Mouse (Mus musculus): ENCODE data around the gene Slc12a9. TPM values are rescaled to one million over a fixed set of nuclear protein-coding genes. Genes with fewer than 3 reads are reported as not detected.

Slc12a9 gene
- polyA plus RNA-seq, 1 experiment from 2014 or later: 6.5 TPM

DNA sequence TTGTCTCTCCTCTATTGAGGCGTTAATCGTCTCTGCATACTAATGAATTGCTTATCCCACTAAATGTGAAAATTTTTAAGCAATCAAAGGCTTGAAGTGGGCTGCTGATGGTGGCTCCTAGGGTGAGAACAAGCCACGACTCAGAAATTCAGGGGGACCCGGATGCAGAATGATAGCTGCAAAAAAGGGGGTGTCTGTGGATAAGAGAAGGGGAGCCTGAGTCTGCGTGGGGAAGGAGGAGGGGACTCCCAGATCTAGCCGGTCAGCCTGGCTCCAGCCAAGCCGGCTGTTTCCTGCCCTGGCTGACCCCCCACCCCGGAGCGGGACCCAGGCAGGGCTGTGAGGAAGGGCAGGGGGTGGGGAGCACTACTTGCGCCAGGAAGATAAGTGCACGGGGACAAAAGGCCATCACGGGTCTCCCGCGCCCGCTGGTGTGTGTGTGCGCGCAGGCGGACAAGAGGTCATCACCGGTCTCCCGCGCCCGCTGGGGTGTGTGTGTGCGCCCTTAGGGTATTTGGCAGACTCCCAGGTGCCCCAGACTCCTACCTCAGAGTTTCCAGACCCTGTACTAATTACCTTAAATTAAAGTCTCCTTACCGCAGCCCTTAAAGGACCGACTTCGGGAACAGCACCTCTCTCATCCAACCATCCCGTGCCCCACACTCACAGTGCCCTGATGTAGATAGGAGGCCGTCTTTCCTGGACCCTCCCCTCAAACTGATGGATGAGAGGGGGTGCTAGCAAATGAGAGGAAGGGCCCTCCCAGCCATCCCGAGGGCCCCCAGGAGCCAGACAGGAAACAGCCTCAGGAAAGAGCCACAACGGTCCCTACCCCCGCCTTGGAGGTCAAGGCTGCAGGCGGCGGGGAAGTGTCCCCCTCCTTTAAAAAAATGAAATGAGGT lies 15.3 kb upstream of the Slc12a9 start:
- ATAC-seq (ENCODE audit: low FRiP score, low TSS enrichment) (no peak), DNase-seq (ENCODE audit: low spot score) (peak; percentile 52)
- Histone ChIP-seq H3K9me3 (ENCODE audit: control insufficient read depth, low read length) (no peaks in the 10 kb centered on the region), H3K27me3 (ENCODE audit: control insufficient read depth, insufficient read depth, low read length) (no peaks in the 10 kb centered on the region), H3K4me2 (replicated peaks; ENCODE audit: low read depth) (peak overlapping the region; percentile 91), H3K4me3 (ENCODE audit: low read depth, low read length) (peak overlapping the region; percentile 81), H3K36me3 (ENCODE audit: control insufficient read depth, insufficient read depth, low read length) (no peaks in the 10 kb centered on the region; the same call in 1 of the 2 replicates), H3K4me1 (replicated peaks; ENCODE audit: control insufficient read depth, insufficient read depth) (peaks cover 5% of the 10 kb centered on the region; the same call in 1 of the 2 replicates), H3K27ac (replicated peaks) (peak overlapping the region; percentile 96), H3K9ac (ENCODE audit: low read length) (peak overlapping the region; percentile 18)
- TF ChIP-seq EP300 (optimal IDR thresholded peaks at IDR 0.05): no peak
- no peak for TF ChIP-seq CTCF (IDR thresholded peaks at IDR 0.05; ENCODE audit: low read depth)
- 6% methylated on average over 33 of the region's 33 CpGs for WGBS

DNA sequence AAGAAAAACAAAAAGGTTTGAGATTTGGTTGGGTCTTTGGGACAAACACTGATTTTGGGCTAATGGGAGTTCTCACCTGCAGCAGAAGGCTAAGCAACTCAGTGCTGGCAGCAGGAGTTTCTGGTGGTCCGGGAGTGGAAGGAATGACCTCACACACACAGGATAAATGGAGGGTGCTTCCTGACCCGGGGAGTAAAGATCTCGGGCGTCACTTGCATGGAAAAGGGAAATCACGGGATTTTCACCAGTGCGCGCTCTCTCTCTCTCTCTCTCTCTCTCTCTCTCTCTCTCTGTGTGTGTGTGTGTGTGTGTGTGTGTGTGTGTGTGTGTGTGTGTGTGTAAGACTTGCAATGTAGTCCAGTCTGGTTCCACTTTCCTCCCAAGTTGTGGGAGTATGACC lies 14.5 kb upstream of the Slc12a9 start:
- DNase-seq (ENCODE audit: low spot score) (no peak), ATAC-seq (ENCODE audit: low FRiP score, low TSS enrichment) (no peak)
- H3K9me3 ChIP-seq (ENCODE audit: control insufficient read depth, low read length): no peaks in the 10 kb centered on the region
- no peak for TF ChIP-seq CTCF (IDR thresholded peaks at IDR 0.05; ENCODE audit: low read depth)
- no peak for TF ChIP-seq EP300 (optimal IDR thresholded peaks at IDR 0.05)
- H3K4me2 ChIP-seq (replicated peaks; ENCODE audit: low read depth): no peak overlapping the region; the same call in 1 of the 2 replicates
- H3K9ac ChIP-seq (ENCODE audit: low read length): no peak overlapping the region
- WGBS: 36% methylated on average over 7 of the region's 7 CpGs
- H3K4me1 ChIP-seq (replicated peaks; ENCODE audit: control insufficient read depth, insufficient read depth): peaks cover 5% of the 10 kb centered on the region; the same call in 1 of the 2 replicates
- no peak overlapping the region for H3K4me3 ChIP-seq (ENCODE audit: low read depth, low read length)
- no peaks in the 10 kb centered on the region for H3K27me3 ChIP-seq (ENCODE audit: control insufficient read depth, insufficient read depth, low read length)
- no peaks in the 10 kb centered on the region for H3K36me3 ChIP-seq (ENCODE audit: control insufficient read depth, insufficient read depth, low read length)
- peak overlapping the region; percentile 96; the same call in 1 of the 2 replicates for H3K27ac ChIP-seq (replicated peaks)

DNA sequence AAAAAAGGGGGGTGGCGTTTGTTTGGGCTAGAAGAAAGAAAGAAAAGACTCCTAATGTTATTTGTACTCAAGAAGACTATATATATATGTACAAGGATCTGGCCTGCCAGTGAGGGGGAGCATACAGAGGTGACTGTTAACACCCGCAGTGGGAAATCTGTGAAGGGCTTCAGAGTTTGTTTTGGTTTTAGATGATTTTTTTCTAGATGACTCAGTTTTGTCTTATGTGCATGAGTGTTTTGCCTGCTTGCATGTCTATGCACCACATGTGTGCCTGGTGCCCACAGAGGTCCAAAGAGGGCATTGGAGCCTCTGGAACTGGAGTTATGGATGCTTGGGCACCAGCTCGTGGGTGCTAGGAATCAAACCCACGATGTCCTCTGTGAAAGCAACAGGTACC lies 13.6 kb upstream of the Slc12a9 start:
- Histone ChIP-seq H3K4me3 (ENCODE audit: low read depth, low read length) (no peak overlapping the region), H3K9me3 (ENCODE audit: control insufficient read depth, low read length) (no peaks in the 10 kb centered on the region), H3K27ac (replicated peaks) (no peak overlapping the region), H3K36me3 (ENCODE audit: control insufficient read depth, insufficient read depth, low read length) (no peaks in the 10 kb centered on the region), H3K4me2 (replicated peaks; ENCODE audit: low read depth) (no peak overlapping the region), H3K27me3 (ENCODE audit: control insufficient read depth, insufficient read depth, low read length) (no peaks in the 10 kb centered on the region), H3K9ac (ENCODE audit: low read length) (no peak overlapping the region), H3K4me1 (replicated peaks; ENCODE audit: control insufficient read depth, insufficient read depth) (0 out of 2 replicates have a peak, but pooled peaks cover 5% of the 10 kb centered on the region)
- WGBS: 68% methylated on average over 4 of the region's 4 CpGs
- ATAC-seq (ENCODE audit: low FRiP score, low TSS enrichment) (no peak), DNase-seq (ENCODE audit: low spot score) (no peak)
- TF ChIP-seq CTCF (IDR thresholded peaks at IDR 0.05; ENCODE audit: low read depth): no peak
- no peak for TF ChIP-seq EP300 (optimal IDR thresholded peaks at IDR 0.05)

DNA sequence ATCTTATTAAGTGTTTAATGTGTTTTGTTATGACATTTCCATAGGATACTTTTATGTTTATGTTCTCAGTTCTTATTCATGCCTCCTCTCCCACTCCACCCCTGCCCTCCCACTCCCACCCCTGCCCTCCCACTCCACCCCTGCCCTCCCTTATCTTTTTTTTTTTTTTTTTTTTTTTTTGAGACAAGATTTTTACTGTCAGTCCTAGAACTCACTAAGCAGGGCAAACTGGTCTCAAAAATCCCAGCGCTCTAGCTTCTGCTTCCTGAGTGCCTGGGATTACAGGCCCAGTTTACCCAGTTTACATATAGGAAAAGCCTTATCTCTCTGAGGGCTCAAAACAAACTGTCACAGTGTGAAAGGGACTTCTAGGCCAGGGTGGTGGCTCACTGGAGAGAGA lies 13.0 kb upstream of the Slc12a9 start:
- H3K4me3 ChIP-seq (ENCODE audit: low read depth, low read length): no peak overlapping the region
- H3K27ac ChIP-seq (replicated peaks): peak overlapping the region; percentile 35; the same call in 1 of the 2 replicates
- no peaks in the 10 kb centered on the region for H3K36me3 ChIP-seq (ENCODE audit: control insufficient read depth, insufficient read depth, low read length)
- no peak overlapping the region for H3K9ac ChIP-seq (ENCODE audit: low read length)
- TF ChIP-seq CTCF (IDR thresholded peaks at IDR 0.05; ENCODE audit: low read depth) (no peak), EP300 (optimal IDR thresholded peaks at IDR 0.05) (no peak)
- no peak overlapping the region for H3K4me2 ChIP-seq (replicated peaks; ENCODE audit: low read depth)
- ATAC-seq (ENCODE audit: low FRiP score, low TSS enrichment) (no peak), DNase-seq (ENCODE audit: low spot score) (no peak)
- no peaks in the 10 kb centered on the region for H3K9me3 ChIP-seq (ENCODE audit: control insufficient read depth, low read length)
- 55% methylated on average over 1 of the region's 1 CpGs for WGBS
- 0 out of 2 replicates have a peak, but pooled peaks cover 3% of the 10 kb centered on the region for H3K4me1 ChIP-seq (replicated peaks; ENCODE audit: control insufficient read depth, insufficient read depth)
- H3K27me3 ChIP-seq (ENCODE audit: control insufficient read depth, insufficient read depth, low read length): no peaks in the 10 kb centered on the region

DNA sequence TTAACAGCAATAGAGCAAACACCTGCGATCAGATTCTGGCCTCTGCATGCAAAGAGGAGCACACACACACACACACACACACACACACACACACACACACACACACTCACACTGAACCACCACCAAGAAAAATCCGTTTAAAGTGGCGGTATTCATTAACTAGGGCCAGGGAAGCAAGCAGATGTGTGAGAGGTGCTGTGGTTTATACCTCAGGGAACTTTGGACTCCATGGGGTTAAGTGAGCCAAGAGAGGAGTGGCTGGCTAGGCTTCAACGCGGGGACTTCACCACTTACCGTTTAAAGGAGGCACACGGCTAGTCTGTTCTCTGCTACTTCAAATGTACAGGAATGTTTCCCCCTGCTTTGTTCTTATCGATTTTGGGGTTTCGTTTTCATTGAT lies 12.4 kb upstream of the Slc12a9 start:
- 10% methylated on average over 9 of the region's 9 CpGs for WGBS
- no peak overlapping the region for H3K4me3 ChIP-seq (ENCODE audit: low read depth, low read length)
- H3K4me1 ChIP-seq (replicated peaks; ENCODE audit: control insufficient read depth, insufficient read depth): no peaks in the 10 kb centered on the region
- no peaks in the 10 kb centered on the region for H3K9me3 ChIP-seq (ENCODE audit: control insufficient read depth, low read length)
- H3K27me3 ChIP-seq (ENCODE audit: control insufficient read depth, insufficient read depth, low read length): no peaks in the 10 kb centered on the region
- no peak overlapping the region for H3K4me2 ChIP-seq (replicated peaks; ENCODE audit: low read depth)
- DNase-seq (ENCODE audit: low spot score) (peak; percentile 75), ATAC-seq (ENCODE audit: low FRiP score, low TSS enrichment) (peak; percentile 69)
- TF ChIP-seq EP300 (optimal IDR thresholded peaks at IDR 0.05) (no peak), CTCF (IDR thresholded peaks at IDR 0.05; ENCODE audit: low read depth) (no peak)
- peak overlapping the region; percentile 35; the same call in 1 of the 2 replicates for H3K27ac ChIP-seq (replicated peaks)
- H3K9ac ChIP-seq (ENCODE audit: low read length): no peak overlapping the region
- no peaks in the 10 kb centered on the region for H3K36me3 ChIP-seq (ENCODE audit: control insufficient read depth, insufficient read depth, low read length)

DNA sequence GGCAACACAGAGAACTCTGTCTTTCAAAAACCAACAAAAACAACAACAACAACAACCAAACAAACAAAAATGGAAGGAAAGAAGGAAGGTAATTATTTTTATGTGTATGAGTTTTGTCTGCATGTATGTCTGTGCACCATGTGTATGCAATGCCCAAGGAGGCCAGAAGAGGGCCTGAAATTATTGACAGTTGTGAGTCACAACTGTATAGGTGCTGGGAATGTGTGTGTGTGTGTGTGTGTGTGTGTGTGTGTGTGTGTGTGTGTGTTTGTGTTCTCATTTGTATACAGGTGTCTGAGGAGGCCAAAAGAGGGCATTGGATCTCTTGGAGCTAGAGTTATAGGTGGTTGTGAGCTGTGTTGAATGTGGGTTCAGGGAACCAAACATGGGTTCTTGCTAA lies 10.5 kb upstream of the Slc12a9 start:
- no peaks in the 10 kb centered on the region for H3K27me3 ChIP-seq (ENCODE audit: control insufficient read depth, insufficient read depth, low read length)
- DNase-seq (ENCODE audit: low spot score) (no peak), ATAC-seq (ENCODE audit: low FRiP score, low TSS enrichment) (no peak)
- peaks cover 5% of the 10 kb centered on the region; the same call in 1 of the 2 replicates for H3K4me1 ChIP-seq (replicated peaks; ENCODE audit: control insufficient read depth, insufficient read depth)
- H3K9ac ChIP-seq (ENCODE audit: low read length): no peak overlapping the region
- no peak overlapping the region for H3K27ac ChIP-seq (replicated peaks)
- no peak overlapping the region for H3K4me2 ChIP-seq (replicated peaks; ENCODE audit: low read depth)
- no peaks in the 10 kb centered on the region for H3K36me3 ChIP-seq (ENCODE audit: control insufficient read depth, insufficient read depth, low read length)
- no peaks in the 10 kb centered on the region for H3K9me3 ChIP-seq (ENCODE audit: control insufficient read depth, low read length)
- TF ChIP-seq EP300 (optimal IDR thresholded peaks at IDR 0.05) (no peak), CTCF (IDR thresholded peaks at IDR 0.05; ENCODE audit: low read depth) (peak; percentile 48)
- H3K4me3 ChIP-seq (ENCODE audit: low read depth, low read length): no peak overlapping the region

All from stomach, postnatal 0 days (tissue).